Mouse (Mus musculus): ENCODE results near the gene Aunip. TPM values are rescaled to one million over a fixed set of nuclear protein-coding genes. Genes with fewer than 3 reads are reported as not detected.
A peak's percentile ranks its signal among the peaks of the same experiment; 100 is the strongest.
"Not testable (repeated sequence)": the region's sequence is repeated elsewhere in the genome, so short reads cannot be mapped to it uniquely, and the experiment has no call there.

Aunip gene
- polyA plus RNA-seq, 1 experiment from 2014 or later, result 1.8 TPM

GRCm38 (mm10) chr4:134489986-134490665 lies 20.7 kb upstream of the Aunip start:
- no peak for ATAC-seq (ENCODE audit: low FRiP score)
- H3K4me2 ChIP-seq, result no peak overlapping the region
- H3K4me3 ChIP-seq (replicated peaks), result no peak overlapping the region
- H3K27me3 ChIP-seq (replicated peaks), result no peaks in the 10 kb centered on the region
- H3K9ac ChIP-seq (replicated peaks), result no peak overlapping the region
- peaks cover 8% of the 10 kb centered on the region; the same call in 1 of the 2 replicates for H3K4me1 ChIP-seq
- no peaks in the 10 kb centered on the region for H3K36me3 ChIP-seq
- WGBS, result 90% methylated on average over 11 of the region's 11 CpGs
- no peaks in the 10 kb centered on the region for H3K9me3 ChIP-seq (replicated peaks)
- H3K27ac ChIP-seq (replicated peaks), result no peak overlapping the region

DNA sequence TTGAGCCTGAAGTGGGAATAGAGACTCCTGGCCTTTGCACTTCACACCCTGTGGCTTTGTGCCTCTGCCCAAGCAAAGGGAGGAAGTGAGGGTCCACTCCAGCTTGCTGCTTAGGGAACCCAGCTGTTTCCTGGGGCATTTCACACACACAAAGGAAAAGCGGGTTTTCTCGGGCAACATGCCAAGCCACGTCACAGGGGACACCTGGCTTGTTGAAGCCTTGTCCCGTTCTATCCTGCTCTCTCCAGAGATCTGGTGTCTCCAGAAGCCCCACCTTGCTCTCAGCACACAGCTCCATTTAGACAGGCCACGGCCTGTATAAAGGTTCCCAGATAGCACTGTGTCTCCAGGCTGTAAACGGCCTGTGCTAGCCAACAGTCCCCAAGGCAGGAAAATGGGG lies 19.1 kb upstream of the Aunip start:
- 64% methylated on average over 6 of the region's 6 CpGs for WGBS
- H3K27me3 ChIP-seq (replicated peaks), result no peaks in the 10 kb centered on the region
- H3K4me2 ChIP-seq, result no peak overlapping the region
- no peaks in the 10 kb centered on the region for H3K36me3 ChIP-seq
- H3K4me1 ChIP-seq, result peaks cover 19% of the 10 kb centered on the region
- ATAC-seq (ENCODE audit: low FRiP score), result no peak
- no peak overlapping the region for H3K27ac ChIP-seq (replicated peaks)
- H3K9me3 ChIP-seq (replicated peaks), result no peaks in the 10 kb centered on the region
- no peak overlapping the region for H3K4me3 ChIP-seq (replicated peaks)
- no peak overlapping the region for H3K9ac ChIP-seq (replicated peaks)

- not testable (repeated sequence) for H3K9me3 ChIP-seq (replicated peaks); H3K9ac ChIP-seq (replicated peaks); H3K27me3 ChIP-seq (replicated peaks); H3K4me2 ChIP-seq; ATAC-seq (ENCODE audit: low FRiP score); H3K27ac ChIP-seq (replicated peaks); H3K4me3 ChIP-seq (replicated peaks); H3K36me3 ChIP-seq
- H3K4me1 ChIP-seq, result peaks cover 35% of the 10 kb centered on the region
- WGBS, result 93% methylated on average over 6 of the region's 6 CpGs
These were observed 16.6 kb upstream of the Aunip start for GRCm38 (mm10) chr4:134494161-134494560.

DNA sequence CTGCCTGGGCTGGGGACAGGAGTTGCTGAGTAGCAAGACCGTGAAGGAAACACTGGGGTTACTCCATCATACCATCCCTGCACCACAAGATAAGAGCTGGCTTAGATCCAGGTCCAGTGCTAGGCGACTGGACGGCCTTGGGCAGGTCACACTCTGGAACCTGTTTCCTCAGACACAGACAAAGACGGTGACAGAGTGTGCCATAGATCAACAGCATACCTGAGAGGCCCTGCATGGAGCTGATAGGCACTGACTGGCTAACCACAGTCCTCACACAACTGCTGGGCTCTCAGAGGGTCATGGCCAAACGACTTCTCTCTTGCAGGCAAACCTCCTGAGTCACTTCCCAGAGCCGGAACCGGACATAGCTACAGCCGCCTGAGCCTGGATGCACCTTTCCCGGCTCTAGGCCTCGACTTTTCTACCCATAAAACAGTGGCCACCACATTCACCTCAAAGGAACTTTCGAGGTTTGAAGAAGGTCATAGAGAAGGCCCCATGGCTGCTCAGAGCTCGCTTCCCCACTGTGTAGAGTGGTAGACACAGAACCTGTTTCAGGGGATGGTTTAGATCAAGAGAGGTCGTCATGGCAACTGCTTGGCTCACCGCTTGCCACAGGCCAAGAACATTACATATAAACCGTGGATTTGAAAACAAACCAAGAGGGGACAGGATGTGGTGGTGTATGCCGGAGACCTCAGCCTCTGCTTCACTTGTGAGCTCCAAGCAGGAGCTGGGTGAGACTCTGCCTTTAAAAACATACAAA lies 15.8 kb upstream of the Aunip start:
- ATAC-seq (ENCODE audit: low FRiP score), result no peak
- Histone ChIP-seq H3K4me2 (no peak overlapping the region), H3K36me3 (no peaks in the 10 kb centered on the region), H3K4me1 (peaks cover 35% of the 10 kb centered on the region), H3K4me3 (replicated peaks) (no peak overlapping the region), H3K9me3 (replicated peaks) (no peaks in the 10 kb centered on the region), H3K27ac (replicated peaks) (no peak overlapping the region), H3K27me3 (replicated peaks) (no peaks in the 10 kb centered on the region), H3K9ac (replicated peaks) (no peak overlapping the region)
- WGBS, result 62% methylated on average over 16 of the region's 16 CpGs

DNA sequence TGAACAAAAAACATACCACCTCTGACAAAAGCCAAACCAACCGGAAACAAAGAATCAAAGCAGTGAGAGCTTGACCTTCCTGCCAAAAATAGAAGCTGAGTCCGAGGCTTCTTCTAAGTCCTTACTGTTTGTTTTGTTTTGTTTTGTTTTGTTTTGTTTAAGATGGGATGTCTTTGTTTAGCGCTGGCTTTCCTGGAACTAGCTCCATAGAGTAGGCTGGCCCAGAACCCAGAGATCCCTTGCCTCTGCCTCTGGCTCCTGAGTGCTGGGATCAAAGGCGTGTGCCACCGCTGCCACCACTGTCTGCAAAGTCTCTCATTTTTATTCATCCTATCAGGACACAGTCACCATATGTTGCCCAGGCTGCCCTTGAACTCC lies 15.3 kb upstream of the Aunip start:
- Histone ChIP-seq H3K4me2 (no peak overlapping the region), H3K36me3 (no peaks in the 10 kb centered on the region), H3K27me3 (replicated peaks) (no peaks in the 10 kb centered on the region), H3K4me1 (peaks cover 35% of the 10 kb centered on the region), H3K9ac (replicated peaks) (no peak overlapping the region), H3K27ac (replicated peaks) (no peak overlapping the region), H3K4me3 (replicated peaks) (no peak overlapping the region), H3K9me3 (replicated peaks) (no peaks in the 10 kb centered on the region)
- ATAC-seq (ENCODE audit: low FRiP score), result no peak
- WGBS, result 71% methylated on average over 5 of the region's 5 CpGs

DNA sequence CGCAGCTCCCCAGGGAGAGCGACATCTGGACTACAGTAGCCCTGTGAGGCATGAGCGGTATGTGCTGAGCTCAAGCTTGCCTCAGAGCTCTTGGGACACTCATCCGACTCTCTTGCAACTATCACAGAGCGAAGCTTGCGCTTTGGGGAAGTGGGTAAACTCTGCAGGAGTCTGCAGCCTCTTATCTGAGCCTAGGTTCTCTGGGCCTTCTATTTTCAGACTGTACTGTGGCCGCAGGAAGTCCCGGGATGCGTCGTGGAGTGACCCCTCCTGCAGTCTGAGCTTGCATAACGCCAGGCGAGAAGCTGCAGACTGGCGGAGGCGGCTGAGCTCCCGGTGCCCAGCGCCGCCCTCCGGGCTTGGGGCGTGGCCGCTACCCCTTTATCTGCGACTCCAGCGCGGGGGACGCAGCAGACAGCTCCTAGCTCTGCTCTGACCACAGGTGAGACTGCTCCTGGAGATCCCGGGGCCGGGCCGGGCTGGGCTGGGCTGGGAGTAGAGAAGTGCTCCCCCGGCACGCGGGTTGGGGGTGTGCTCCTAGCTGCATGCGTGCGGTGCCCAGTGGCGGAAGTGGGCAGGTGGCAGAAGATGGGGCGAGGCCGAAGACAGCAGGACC lies 14.1 kb upstream of the Aunip start, which contains the start of gene Paqr7:
Paqr7 (plus strand) TSS at position 103 of the 616 bp plus-strand sequence.
- 3% methylated on average over 35 of the region's 35 CpGs for WGBS
- H3K4me1 ChIP-seq, result peaks cover 33% of the 10 kb centered on the region
- peak; percentile 77 for ATAC-seq (ENCODE audit: low FRiP score)
- no peaks in the 10 kb centered on the region for H3K9me3 ChIP-seq (replicated peaks)
- H3K27ac ChIP-seq (replicated peaks), result peak within 1 kb of the TSS; percentile 85
- no peaks in the 10 kb centered on the region for H3K36me3 ChIP-seq
- H3K4me2 ChIP-seq, result peak within 1 kb of the TSS; percentile 97
- H3K4me3 ChIP-seq (replicated peaks), result peak within 1 kb of the TSS; percentile 61
- H3K9ac ChIP-seq (replicated peaks), result peak within 1 kb of the TSS; percentile 74
- no peaks in the 10 kb centered on the region for H3K27me3 ChIP-seq (replicated peaks)

- no peaks in the 10 kb centered on the region for H3K9me3 ChIP-seq (replicated peaks)
- H3K9ac ChIP-seq (replicated peaks), result peak overlapping the region; percentile 74
- WGBS, result 9% methylated on average over 6 of the region's 6 CpGs
- peak overlapping the region; percentile 97 for H3K4me2 ChIP-seq
- no peaks in the 10 kb centered on the region for H3K27me3 ChIP-seq (replicated peaks)
- peak; percentile 63 for ATAC-seq (ENCODE audit: low FRiP score)
- H3K4me3 ChIP-seq (replicated peaks), result peak overlapping the region; percentile 61
- peaks cover 33% of the 10 kb centered on the region for H3K4me1 ChIP-seq
- peak overlapping the region; percentile 85 for H3K27ac ChIP-seq (replicated peaks)
- no peaks in the 10 kb centered on the region for H3K36me3 ChIP-seq
These were observed 13.6 kb upstream of the Aunip start for GRCm38 (mm10) chr4:134497223-134497622.

DNA sequence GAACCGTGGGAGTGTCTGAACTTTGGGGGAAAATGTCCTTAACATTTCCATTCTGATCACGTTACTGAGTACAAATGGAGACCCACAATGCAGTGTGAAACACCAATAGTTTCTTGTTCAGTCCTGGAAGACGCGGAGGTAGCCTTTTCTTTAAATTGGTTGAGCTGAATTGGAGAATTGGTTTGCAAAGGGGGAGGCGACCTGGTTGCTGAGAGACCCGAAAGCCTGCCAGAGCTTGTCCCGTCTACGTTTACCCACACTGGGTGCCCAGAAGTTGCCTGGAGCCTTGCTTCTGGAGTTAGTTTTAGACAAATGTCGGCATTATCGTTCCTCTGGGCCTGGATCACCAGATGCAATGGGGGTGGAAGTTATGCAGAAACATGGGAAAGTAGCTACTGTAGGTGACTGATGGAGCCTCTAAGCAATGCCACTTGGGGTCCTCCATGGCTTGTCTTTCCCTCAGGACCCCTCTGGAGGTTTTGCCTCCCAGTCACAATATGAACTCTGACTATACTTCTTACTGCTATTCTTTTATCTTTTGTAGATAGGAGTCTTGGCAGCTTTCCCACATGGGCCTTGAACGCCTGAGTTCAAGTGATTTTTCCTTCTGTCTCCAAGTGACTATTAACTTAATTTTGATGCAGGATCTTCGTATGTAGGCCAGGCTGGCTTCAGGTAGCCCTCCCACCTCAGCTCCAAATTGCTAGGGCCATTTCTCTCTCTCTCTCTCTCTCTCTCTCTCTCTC lies 12.6 kb upstream of the Aunip start:
- H3K9ac ChIP-seq (replicated peaks), result peak overlapping the region; percentile 74; the same call in 1 of the 2 replicates
- peak overlapping the region; percentile 85 for H3K27ac ChIP-seq (replicated peaks)
- no peaks in the 10 kb centered on the region for H3K36me3 ChIP-seq
- H3K4me1 ChIP-seq, result peaks cover 33% of the 10 kb centered on the region
- ATAC-seq (ENCODE audit: low FRiP score), result peak; percentile 13; the same call in 1 of the 2 replicates
- no peaks in the 10 kb centered on the region for H3K9me3 ChIP-seq (replicated peaks)
- H3K4me2 ChIP-seq, result peak overlapping the region; percentile 97
- peak overlapping the region; percentile 61 for H3K4me3 ChIP-seq (replicated peaks)
- no peaks in the 10 kb centered on the region for H3K27me3 ChIP-seq (replicated peaks)
- WGBS, result 59% methylated on average over 12 of the region's 12 CpGs

DNA sequence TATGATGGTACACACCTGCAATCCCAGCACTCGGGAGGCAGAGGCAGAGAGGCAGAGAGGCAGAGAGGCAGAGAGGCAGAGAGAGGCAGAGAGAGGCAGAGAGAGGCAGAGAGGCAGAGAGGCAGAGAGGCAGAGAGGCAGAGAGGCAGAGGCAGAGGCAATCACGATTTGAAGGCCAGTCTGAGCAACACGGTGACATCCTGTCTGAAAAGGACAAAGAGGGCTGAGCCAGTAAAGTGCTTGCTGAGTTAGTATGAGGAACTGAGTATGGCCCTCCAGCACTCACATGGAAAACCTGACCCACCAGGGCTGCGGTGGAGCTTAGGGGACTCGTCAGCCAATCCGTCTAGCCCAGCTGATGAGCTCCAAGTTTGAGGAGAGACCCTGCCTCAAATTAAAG lies 11.8 kb upstream of the Aunip start:
- H3K27me3 ChIP-seq (replicated peaks); H3K9ac ChIP-seq (replicated peaks); H3K36me3 ChIP-seq; H3K9me3 ChIP-seq (replicated peaks); ATAC-seq (ENCODE audit: low FRiP score); H3K4me3 ChIP-seq (replicated peaks): not testable (repeated sequence)
- Histone ChIP-seq H3K4me2 (peak overlapping the region; percentile 97; the same call in 1 of the 2 replicates), H3K27ac (replicated peaks) (peak overlapping the region; percentile 85; the same call in 1 of the 2 replicates), H3K4me1 (peaks cover 33% of the 10 kb centered on the region)
- 84% methylated on average over 6 of the region's 6 CpGs for WGBS

DNA sequence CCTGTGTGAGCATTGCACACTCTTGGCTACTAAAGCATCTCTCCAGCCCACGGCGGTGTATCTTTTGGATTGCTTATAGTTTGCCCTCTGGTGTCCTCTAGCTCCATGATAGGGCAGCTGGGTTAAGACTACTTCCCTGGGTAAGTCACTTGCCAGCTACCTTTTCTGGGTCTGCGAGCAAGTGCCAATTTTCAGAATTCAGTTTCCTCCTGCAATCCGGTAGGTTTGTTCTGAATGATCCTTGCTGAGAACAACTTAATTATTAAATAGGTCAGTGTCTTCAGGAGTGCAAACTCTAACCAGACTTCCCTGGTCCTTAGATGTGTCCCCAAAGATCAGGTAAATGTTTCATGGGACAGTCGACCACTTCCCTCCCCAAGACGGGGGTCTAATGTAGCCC lies 9.7 kb upstream of the Aunip start:
- H3K4me2 ChIP-seq, result no peak overlapping the region
- H3K4me1 ChIP-seq, result peaks cover 22% of the 10 kb centered on the region
- no peak overlapping the region for H3K27ac ChIP-seq (replicated peaks)
- 97% methylated on average over 6 of the region's 6 CpGs for WGBS
- no peaks in the 10 kb centered on the region for H3K9me3 ChIP-seq (replicated peaks)
- no peak overlapping the region for H3K9ac ChIP-seq (replicated peaks)
- H3K36me3 ChIP-seq, result no peaks in the 10 kb centered on the region
- H3K4me3 ChIP-seq (replicated peaks), result no peak overlapping the region
- ATAC-seq (ENCODE audit: low FRiP score), result no peak
- H3K27me3 ChIP-seq (replicated peaks), result no peaks in the 10 kb centered on the region

- H3K36me3 ChIP-seq, result peaks cover 18% of the 10 kb centered on the region
- H3K27ac ChIP-seq (replicated peaks), result no peak overlapping the region
- 82% methylated on average over 4 of the region's 4 CpGs for WGBS
- ATAC-seq (ENCODE audit: low FRiP score), result no peak
- no peak overlapping the region for H3K4me3 ChIP-seq (replicated peaks)
- H3K9ac ChIP-seq (replicated peaks), result no peak overlapping the region
- no peaks in the 10 kb centered on the region for H3K27me3 ChIP-seq (replicated peaks)
- no peak overlapping the region for H3K4me2 ChIP-seq
- H3K9me3 ChIP-seq (replicated peaks), result no peaks in the 10 kb centered on the region
- no peaks in the 10 kb centered on the region for H3K4me1 ChIP-seq
These were observed 7.0 kb upstream of the Aunip start for GRCm38 (mm10) chr4:134503686-134504357.
